Mouse (Mus musculus) ES-E14 (cell line): ENCODE measurements around the gene Arhgap45. TPM values are rescaled to one million over a fixed set of nuclear protein-coding genes. Genes with fewer than 3 reads are reported as not detected.
A peak's percentile ranks its signal among the peaks of the same experiment; 100 is the strongest.
"Not testable (repeated sequence)": the region's sequence is repeated elsewhere in the genome, so short reads cannot be mapped to it uniquely, and the experiment has no call there.

Experiments
- DNase-seq: peaks from one replicate; pipeline ENCODE4 v3.0.0-alpha.2; 2013; ENCODE audit warnings: low read depth, low spot score
- H3K27ac ChIP-seq: 2 replicates; pipeline ENCODE4 v1.5.1; 2012; ENCODE audit warnings: low read depth, mild to moderate bottlenecking, low read length, moderate library complexity, mixed read lengths; ENCODE audit not compliant: poor library complexity, insufficient read depth, severe bottlenecking
- H3K36me3 ChIP-seq: 2 replicates; pipeline ENCODE4 v1.6.1; 2012; ENCODE audit warnings: mild to moderate bottlenecking, low read length, moderate library complexity, mixed read lengths; ENCODE audit not compliant: control insufficient read depth, poor library complexity, insufficient read depth, severe bottlenecking
- H3K4me1 ChIP-seq, 2 experiments: fragments of 150-350 bp in 1 of 2; sonication (generic) in 1 of 2; 2 replicates each; pipeline ENCODE4 v1.6.1; 2012; ENCODE audit warnings: low read length in 2 of 2, mild to moderate bottlenecking in 1 of 2, mixed read lengths in 1 of 2; ENCODE audit not compliant: control insufficient read depth in 2 of 2, insufficient read depth in 2 of 2, poor library complexity in 1 of 2
- H3K4me3 ChIP-seq, 2 experiments: fragments of 150-350 bp in 1 of 2; sonication (generic) in 1 of 2; 2 replicates each; pipeline ENCODE4 v1.5.1; 2012; ENCODE audit warnings: low read length in 2 of 2, low read depth in 1 of 2, mild to moderate bottlenecking in 1 of 2, mixed read lengths in 1 of 2; ENCODE audit not compliant: insufficient read depth in 1 of 2, poor library complexity in 1 of 2, severe bottlenecking in 1 of 2
- H3K9ac ChIP-seq: 2 replicates; pipeline ENCODE4 v1.6.1; 2012; ENCODE audit warnings: low read depth, mild to moderate bottlenecking, low read length, mixed read lengths; ENCODE audit not compliant: poor library complexity, insufficient read depth, severe bottlenecking
- H3K9me3 ChIP-seq: fragments of 150-350 bp; sonication (generic); 2 replicates; pipeline ENCODE4 v1.6.1; 2012; ENCODE audit warnings: low read depth, mild to moderate bottlenecking, low read length; ENCODE audit not compliant: control insufficient read depth, insufficient read depth
- CHD2 ChIP-seq: IDR thresholded peaks from 2 replicates; pipeline ENCODE4 v1.6.1; 2014; ENCODE audit warnings: mild to moderate bottlenecking, low read depth, low read length, inconsistent platforms
- HCFC1 ChIP-seq: IDR thresholded peaks from 2 replicates; pipeline ENCODE4 v1.6.1; 2012; ENCODE audit warnings: low read length, inconsistent platforms, borderline replicate concordance; ENCODE audit not compliant: insufficient read depth
- MAFK ChIP-seq: IDR thresholded peaks from 2 replicates; pipeline ENCODE4 v1.6.1; 2014; ENCODE audit warnings: mild to moderate bottlenecking, low read depth, low read length, inconsistent platforms; ENCODE audit not compliant: insufficient read depth
- ZC3H11A ChIP-seq: IDR thresholded peaks from 2 replicates; pipeline ENCODE4 v1.6.1; 2012; ENCODE audit warnings: low read depth, mild to moderate bottlenecking, inconsistent platforms, low read length, borderline replicate concordance
- ZNF384 ChIP-seq: IDR thresholded peaks from 2 replicates; pipeline ENCODE4 v1.6.1; 2012; ENCODE audit warnings: low read depth, low read length, inconsistent platforms
- in situ Hi-C, 2 experiments: fragments of 600-800 bp; cut with MboI; formaldehyde crosslinking; loops; one replicate each; pipeline ENCODE4 v1.15.1; 2025; ENCODE audit warnings: low sequenced_read_pairs in 2 of 2, inconsistent platforms in 1 of 2; ENCODE audit not compliant: unreplicated experiment in 2 of 2
- total RNA-seq: library from RNA; depleted of rRNA; stranded (reverse); fragments of 300-350 nt; gene quantifications from 2 replicates; pipeline ENCODE4 v1.2.3, GENCODE M21; 2012

The Arhgap45 gene
- total RNA-seq, 1 experiment, result 17.0 TPM

DNA sequence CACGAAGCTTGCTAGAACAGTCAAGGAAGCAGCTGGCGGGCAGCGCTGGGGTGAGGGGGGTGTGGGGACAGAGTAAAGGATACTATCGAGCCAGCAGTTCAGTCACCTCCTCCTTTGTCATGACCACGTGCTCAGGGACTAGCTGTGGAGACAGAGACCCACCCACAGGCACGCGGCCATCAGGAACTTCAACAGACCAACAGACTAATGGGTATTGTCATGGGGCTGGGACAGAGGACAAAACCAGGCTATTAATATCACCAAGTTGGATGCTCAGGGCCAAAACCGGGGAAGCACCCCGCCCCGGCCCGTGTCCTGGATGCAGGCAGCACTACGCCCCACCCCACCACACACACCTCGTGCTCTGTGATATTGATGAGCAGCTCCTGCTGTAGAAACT, 20.4 kb downstream of the Arhgap45 start:
- H3K9me3 ChIP-seq, result no peaks in the 10 kb centered on the region
- in situ Hi-C loops, result no loop called here
- H3K4me3 ChIP-seq, result no peak overlapping the region
- no peak overlapping the region for H3K27ac ChIP-seq
- H3K9ac ChIP-seq, result no peak overlapping the region
- DNase-seq, result no peak
- peaks cover 39% of the 10 kb centered on the region for H3K36me3 ChIP-seq
- TF ChIP-seq ZC3H11A (no peak), HCFC1 (no peak), CHD2 (no peak), MAFK (no peak), ZNF384 (no peak)
- peaks cover 6 to 23% of the 10 kb centered on the region in 2 experiments for H3K4me1 ChIP-seq

DNA sequence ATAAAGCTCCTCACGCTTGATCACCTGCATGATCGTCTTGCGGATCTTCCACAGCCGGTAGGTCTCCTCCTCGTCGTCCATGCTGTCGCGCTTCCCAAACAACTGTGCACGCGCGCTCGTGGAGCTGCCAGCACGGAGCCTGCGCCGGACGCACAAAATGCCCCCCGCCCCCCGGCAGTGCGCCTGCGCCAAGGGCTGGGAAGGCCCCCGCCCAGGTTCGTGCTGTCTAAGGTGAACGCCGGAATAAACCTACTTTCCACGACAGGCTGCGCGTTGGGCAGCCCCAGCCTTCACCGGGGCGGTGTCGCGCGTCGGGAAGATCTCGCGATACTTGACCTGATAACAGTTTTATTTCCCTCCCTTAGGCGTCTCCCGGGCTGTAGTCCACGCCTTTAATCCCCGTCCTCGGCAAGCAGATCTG, 23.1 kb downstream of the Arhgap45 start, which contains the start of gene Polr2e:
Gene Polr2e (minus strand): TSS at position 237 of the 421 bp plus-strand sequence.
- peak; percentile 98 for DNase-seq
- Histone ChIP-seq H3K9me3 (no peaks in the 10 kb centered on the region), H3K4me3 (peak within 1 kb of the TSS; percentile 82 to 97), H3K4me1 (peaks cover 0 to 17% of the 10 kb centered on the region in 2 experiments; a peak in 3 of 4 replicates), H3K9ac (peak within 1 kb of the TSS; percentile 91), H3K27ac (peak within 1 kb of the TSS; percentile 56), H3K36me3 (peaks cover 39% of the 10 kb centered on the region)
- peak; percentile 97 for TF ChIP-seq CHD2
- no peak for TF ChIP-seq MAFK
- TF ChIP-seq ZNF384, result no peak
- peak; percentile 68 for TF ChIP-seq HCFC1
- in situ Hi-C loops, result no loop called here

DNA sequence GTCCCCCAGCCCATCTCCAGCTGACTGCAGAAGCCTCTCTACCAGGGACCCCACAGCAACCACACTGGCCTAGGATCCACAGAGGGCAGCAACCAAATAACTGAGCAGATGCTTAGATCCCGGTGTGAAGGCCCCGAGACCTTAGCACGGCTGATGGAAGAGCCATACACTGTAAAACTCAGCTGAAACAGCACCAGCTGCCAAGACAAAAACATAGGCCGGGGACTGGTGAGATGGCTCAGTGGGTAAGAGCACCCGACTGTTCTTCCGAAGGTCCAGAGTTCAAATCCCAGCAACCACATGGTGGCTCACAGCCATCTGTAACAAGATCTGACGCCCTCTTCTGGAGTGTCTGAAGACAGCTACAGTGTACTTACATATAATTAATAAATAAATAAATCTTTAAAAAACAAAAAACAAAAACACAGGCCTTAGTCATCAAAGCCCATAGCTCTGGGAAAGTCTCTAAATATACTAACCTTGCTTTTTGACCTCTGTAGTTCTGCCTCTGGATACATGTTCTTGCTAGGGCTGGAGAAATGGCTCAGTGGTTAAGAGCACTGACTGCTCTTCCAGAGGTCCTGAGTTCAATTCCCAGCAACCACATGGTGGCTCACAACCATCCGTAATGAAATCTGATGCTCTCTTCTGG, 25.1 kb downstream of the Arhgap45 start:
- H3K4me3 ChIP-seq, DNase-seq, H3K27ac ChIP-seq, H3K9ac ChIP-seq, in situ Hi-C loops, H3K9me3 ChIP-seq: not testable (repeated sequence)
- Histone ChIP-seq H3K4me1 (peaks cover under 1 to 21% of the 10 kb centered on the region in 2 experiments; a peak in 3 of 4 replicates), H3K36me3 (peaks cover 21% of the 10 kb centered on the region)

DNA sequence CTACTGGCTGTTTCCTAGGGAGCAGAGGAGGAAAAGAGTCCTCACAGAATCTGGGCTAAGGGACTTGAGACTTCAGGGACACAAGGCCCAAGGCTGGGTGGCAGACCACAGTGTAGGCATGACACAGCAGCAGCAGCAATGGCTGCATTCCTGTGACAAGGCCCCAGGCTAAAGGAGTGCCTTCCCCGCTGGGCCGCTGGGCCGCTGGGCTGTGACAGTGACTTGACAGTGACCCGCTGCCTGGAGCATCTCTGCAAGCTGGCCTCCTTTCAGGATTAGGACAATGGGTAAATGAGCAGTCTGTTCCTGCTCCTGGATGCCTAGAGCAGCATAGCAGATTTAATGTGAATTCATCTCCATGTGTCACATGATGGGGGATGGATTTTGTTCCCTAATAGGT, 27.6 kb downstream of the Arhgap45 start:
- Histone ChIP-seq H3K27ac (peak overlapping the region; percentile 50), H3K36me3 (no peaks in the 10 kb centered on the region), H3K9me3 (no peaks in the 10 kb centered on the region), H3K9ac (no peak overlapping the region), H3K4me3 (no peak overlapping the region), H3K4me1 (peaks cover 5 to 24% of the 10 kb centered on the region in 2 experiments)
- TF ChIP-seq ZC3H11A, result no peak
- peak; percentile 51; the same call in 1 of the 2 replicates for TF ChIP-seq MAFK
- in situ Hi-C loops, result no loop called here
- DNase-seq, result no peak

DNA sequence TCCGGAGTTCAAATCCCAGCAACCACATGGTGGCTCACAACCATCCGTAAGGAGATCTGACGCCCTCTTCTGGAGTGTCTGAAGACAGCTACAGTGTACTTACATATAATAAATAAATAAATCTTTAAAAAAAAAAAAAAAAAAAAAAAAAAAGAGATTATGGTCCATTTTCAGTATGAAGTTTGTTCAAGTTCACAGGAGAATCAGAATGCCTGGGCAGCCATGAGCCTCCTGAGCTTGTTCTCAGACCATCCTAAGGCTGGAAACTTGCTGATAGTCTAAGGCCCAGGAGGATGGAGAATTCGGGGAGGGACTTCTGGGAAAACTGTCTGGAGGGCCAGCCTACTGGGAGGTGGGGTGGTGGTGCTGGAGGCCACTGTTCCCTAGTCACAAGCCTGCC, 28.9 kb downstream of the Arhgap45 start:
- H3K36me3 ChIP-seq, DNase-seq, in situ Hi-C loops, H3K9me3 ChIP-seq, H3K4me3 ChIP-seq: not testable (repeated sequence)
- Histone ChIP-seq H3K27ac (peak overlapping the region; percentile 88), H3K9ac (peak overlapping the region; percentile 41; the same call in 1 of the 2 replicates), H3K4me1 (peaks cover 13 to 30% of the 10 kb centered on the region in 2 experiments)
- peak; percentile 88 for TF ChIP-seq ZNF384
